Mouse (Mus musculus) spleen, adult 2 months (tissue): ENCODE data around the gene Dhrs4. TPM values are rescaled to one million over a fixed set of nuclear protein-coding genes. Genes with fewer than 3 reads are reported as not detected.
A peak's percentile ranks its signal among the peaks of the same experiment; 100 is the strongest.

Source experiments
- DNase-seq, 2 experiments: peaks; one replicate each; pipeline versions ENCODE4 v3.0.0 to v3.0.0-alpha.2; 2012 to 2021; ENCODE audit warnings: low spot score in 2 of 2, low read depth in 1 of 2
- H3K27ac ChIP-seq: fragments of 200-500 bp; 2 replicates; pipeline ENCODE4 v1.5.1; 2012; ENCODE audit warnings: low read length, inconsistent platforms; ENCODE audit not compliant: insufficient read depth
- H3K27me3 ChIP-seq: fragments of 200-500 bp; 2 replicates; pipeline ENCODE4 v1.6.1; 2012; ENCODE audit warnings: mild to moderate bottlenecking, moderate library complexity, low read length, inconsistent platforms; ENCODE audit not compliant: control insufficient read depth, insufficient read depth
- H3K36me3 ChIP-seq: fragments of 200-500 bp; 2 replicates; pipeline ENCODE4 v1.6.1; 2012; ENCODE audit warnings: mild to moderate bottlenecking, low read length, inconsistent platforms; ENCODE audit not compliant: control insufficient read depth, insufficient read depth
- H3K4me1 ChIP-seq: fragments of 200-500 bp; 2 replicates; pipeline ENCODE4 v1.6.1; 2011; ENCODE audit warnings: inconsistent platforms; ENCODE audit not compliant: control insufficient read depth, insufficient read depth, insufficient read length
- H3K4me3 ChIP-seq: fragments of 200-500 bp; 2 replicates; pipeline ENCODE4 v1.5.1; 2011; ENCODE audit warnings: mild to moderate bottlenecking, inconsistent platforms; ENCODE audit not compliant: insufficient read depth, insufficient read length; ENCODE audit errors: extremely low read depth
- CTCF ChIP-seq: fragments of 200-500 bp; IDR thresholded peaks from 2 replicates; pipeline ENCODE4 v1.5.1; 2011; ENCODE audit warnings: mild to moderate bottlenecking, inconsistent platforms; ENCODE audit not compliant: insufficient read depth, insufficient read length, insufficient replicate concordance; ENCODE audit errors: extremely low read depth
- POLR2A ChIP-seq: fragments of 200-500 bp; IDR thresholded peaks from 2 replicates; pipeline ENCODE4 v1.6.1; 2011; ENCODE audit warnings: low read depth, low read length, inconsistent platforms
- WGBS: fragments of 180-500 bp; shearing (Covaris S2); methylation state at CpG from one replicate; pipeline ENCODE4 v1.1.7; 2018; 5-methylcytosine and 5-hydroxymethylcytosine counted together
- polyA plus RNA-seq: library from polyadenylated mRNA; depleted of rRNA; stranded (reverse); fragments of >200 nt; gene quantifications from 2 replicates; pipeline ENCODE4 v1.2.3, GENCODE M21; 2012; rRNA removed

Dhrs4 gene
- 18.5 and 21.0 TPM in 2 replicates for polyA plus RNA-seq

DNA sequence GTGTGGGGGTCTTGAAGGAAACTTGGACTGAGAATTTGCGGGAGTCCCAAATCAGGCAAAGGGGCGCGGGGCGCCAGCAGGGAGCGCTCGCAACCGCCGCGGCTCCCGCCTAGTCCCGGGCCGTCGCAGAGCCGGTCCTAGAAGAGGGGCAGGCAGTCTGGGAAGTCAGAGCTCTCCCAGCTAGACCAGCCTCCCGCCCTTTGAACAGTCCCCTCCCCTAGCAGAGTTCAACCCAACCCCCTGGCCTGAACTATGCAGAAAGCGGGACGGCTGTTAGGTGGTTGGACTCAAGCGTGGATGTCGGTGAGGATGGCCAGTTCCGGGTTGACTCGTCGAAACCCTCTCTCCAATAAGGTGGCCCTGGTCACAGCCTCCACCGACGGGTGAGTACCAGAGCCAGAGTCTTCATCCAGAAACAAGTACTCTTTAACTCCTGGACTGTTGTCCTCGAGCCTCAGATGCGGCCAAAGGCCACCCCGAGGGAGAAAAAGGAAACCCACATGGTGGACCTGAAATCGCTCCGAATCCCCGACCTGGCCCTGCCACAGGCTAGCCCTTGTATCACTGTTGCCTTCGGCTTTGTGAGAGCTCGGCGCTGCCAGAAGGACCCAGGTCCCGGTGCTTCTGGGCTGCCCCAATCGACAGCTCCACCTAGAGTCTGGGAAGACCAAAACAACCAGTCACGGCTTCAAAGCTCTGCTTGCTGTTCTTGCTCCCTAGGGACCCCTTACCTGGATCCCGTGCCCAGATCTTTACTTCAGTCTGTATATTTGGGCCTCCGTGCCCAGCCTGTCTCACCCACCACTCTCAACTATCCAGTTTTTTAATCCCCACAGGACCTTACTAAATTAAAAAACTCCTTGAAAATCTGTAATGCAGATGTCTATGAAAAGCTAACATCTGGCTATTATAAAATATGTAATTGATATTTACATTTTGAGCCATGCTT, at the start of gene Dhrs4:
Gene Dhrs4 (plus strand): TSS at position 108 of the 949 bp plus-strand sequence.
- TF ChIP-seq POLR2A = peak; percentile 57
- peak; percentile 61; the same call in 1 of the 2 replicates for TF ChIP-seq CTCF
- under 1% methylated on average over 38 of the region's 38 CpGs for WGBS

DNA sequence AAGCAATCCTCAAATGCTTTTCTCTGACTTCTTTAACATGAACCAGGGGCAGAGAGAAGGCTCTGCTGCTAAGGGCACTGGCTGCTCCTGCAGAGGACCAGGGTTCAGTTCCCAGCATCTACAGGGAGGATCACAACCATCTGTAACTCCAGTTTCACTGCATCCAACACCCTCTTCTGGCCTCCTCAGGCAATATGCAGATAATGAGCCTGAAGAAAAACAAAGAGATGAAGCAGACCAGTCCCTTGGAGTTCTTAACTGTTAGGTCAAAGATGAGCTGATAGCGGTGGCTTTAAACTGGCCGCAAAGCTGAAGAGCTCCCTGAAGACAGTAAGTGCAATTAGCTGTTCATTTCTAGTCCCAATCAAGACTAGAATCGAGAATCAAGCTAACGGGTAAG, 48.3 kb upstream of the Dhrs4 start:
- H3K27ac ChIP-seq = no peak overlapping the region
- no peaks in the 10 kb centered on the region for H3K27me3 ChIP-seq
- no peak for TF ChIP-seq POLR2A
- TF ChIP-seq CTCF = no peak
- no peak overlapping the region for H3K4me3 ChIP-seq
- no peak for DNase-seq
- no peaks in the 10 kb centered on the region for H3K36me3 ChIP-seq
- WGBS = 81% methylated on average over 4 of the region's 4 CpGs
- no peaks in the 10 kb centered on the region for H3K4me1 ChIP-seq

More for the DNA sequence above, at the start of gene Dhrs4:
- Histone ChIP-seq H3K36me3 (no peaks in the 10 kb centered on the region), H3K4me3 (peak within 1 kb of the TSS; percentile 64), H3K4me1 (no peaks in the 10 kb centered on the region), H3K27ac (peak within 1 kb of the TSS; percentile 76), H3K27me3 (no peaks in the 10 kb centered on the region)
- DNase-seq = peak; percentile 78 to 83

DNA sequence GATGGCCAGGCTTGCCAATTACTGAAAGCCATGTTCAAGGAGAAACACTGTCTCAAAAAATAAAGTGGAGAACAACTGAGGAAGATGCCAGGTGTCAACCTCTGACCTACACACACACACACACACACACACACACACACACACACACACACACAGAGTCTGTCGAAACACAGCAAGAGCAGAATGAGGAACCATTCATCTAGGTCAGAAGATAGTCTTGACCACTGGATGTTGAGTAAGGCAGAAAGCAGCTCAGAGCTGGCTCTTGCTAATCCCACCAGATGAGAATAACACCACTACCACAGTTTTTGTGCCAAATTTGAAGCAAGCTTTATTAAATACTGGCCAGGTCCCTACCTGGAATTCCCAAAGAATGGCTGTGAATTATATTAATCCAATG, 45.5 kb upstream of the Dhrs4 start:
- TF ChIP-seq CTCF (no peak), POLR2A (no peak)
- H3K36me3 ChIP-seq = no peaks in the 10 kb centered on the region
- H3K27me3 ChIP-seq = no peaks in the 10 kb centered on the region
- no peak overlapping the region for H3K4me3 ChIP-seq
- WGBS = 21% methylated on average over 1 of the region's 1 CpGs
- DNase-seq = no peak
- no peaks in the 10 kb centered on the region for H3K4me1 ChIP-seq
- H3K27ac ChIP-seq = no peak overlapping the region

DNA sequence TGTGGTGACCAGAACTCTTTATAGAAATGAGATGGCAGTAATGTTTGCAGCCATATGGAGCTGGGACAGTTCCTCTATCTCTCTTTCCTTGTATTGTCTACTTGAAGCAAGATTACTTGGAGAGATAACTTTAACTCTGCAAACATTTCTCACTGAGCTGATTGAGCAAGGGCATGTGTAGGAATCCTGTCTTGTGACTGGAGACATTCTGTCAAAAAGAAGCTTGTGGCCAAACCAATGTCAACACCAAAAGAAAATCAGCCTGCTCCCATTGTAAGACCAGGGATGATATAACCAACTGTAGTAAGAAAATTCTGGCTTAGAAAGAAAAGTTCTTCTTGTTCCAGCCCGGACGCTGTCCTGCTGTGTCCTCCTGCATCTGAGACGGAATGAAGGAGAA, 43.7 kb upstream of the Dhrs4 start:
- H3K4me1 ChIP-seq = no peaks in the 10 kb centered on the region
- DNase-seq = no peak
- H3K27ac ChIP-seq = no peak overlapping the region
- H3K4me3 ChIP-seq = no peak overlapping the region
- TF ChIP-seq POLR2A = no peak
- TF ChIP-seq CTCF = no peak
- no peaks in the 10 kb centered on the region for H3K36me3 ChIP-seq
- H3K27me3 ChIP-seq = no peaks in the 10 kb centered on the region
- WGBS = 95% methylated on average over 3 of the region's 3 CpGs

DNA sequence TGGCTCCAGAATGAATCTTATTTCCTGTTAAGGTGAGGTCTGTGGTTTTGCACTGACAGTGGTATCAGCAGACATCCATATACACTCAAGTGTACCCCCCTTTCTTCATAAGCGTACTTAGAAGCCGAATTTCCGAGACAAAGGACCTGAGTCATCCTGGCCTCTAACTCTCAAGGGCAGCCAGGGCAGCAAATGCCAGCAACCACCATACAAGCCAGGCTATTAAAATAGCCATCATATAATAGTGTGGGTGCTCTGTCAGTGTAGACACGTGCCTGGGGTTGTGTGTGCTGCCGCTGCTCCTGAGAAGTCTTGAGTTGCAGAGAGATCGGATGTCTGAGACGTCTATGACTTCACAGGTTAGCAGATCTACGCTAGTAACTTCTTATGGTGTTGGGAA, 41.4 kb upstream of the Dhrs4 start:
- 72% methylated on average over 8 of the region's 8 CpGs for WGBS
- no peaks in the 10 kb centered on the region for H3K36me3 ChIP-seq
- H3K4me1 ChIP-seq = no peaks in the 10 kb centered on the region
- no peaks in the 10 kb centered on the region for H3K27me3 ChIP-seq
- DNase-seq = no peak
- H3K4me3 ChIP-seq = no peak overlapping the region
- H3K27ac ChIP-seq = no peak overlapping the region
- TF ChIP-seq CTCF (no peak), POLR2A (no peak)

DNA sequence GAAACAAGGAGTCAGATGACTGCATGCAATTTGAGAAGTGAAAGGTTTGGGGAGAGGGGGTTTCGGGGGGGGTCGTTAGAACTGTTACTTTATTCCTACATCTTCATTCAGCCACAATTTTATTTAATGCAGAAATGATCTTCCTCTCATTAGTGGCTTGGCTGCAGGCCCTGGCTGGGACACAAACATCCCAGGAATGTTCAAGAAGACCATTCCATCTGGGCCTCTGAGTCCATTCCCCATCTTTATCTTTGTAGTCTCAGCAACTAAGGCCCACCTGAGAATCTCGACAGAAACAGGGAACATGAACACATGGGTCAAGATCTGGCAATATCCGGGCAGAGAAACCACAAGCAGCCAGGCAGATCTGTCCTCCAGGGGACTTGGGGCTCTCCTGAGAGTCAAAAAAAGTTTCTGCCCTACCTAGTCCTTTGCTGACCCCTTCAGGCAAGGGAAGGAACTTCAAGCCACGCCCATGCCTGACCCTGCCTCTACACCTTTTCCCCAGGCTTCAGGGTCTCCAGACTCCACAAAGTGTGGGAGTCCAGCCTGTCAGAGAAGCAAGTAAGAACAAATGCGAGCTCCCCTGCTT, 40.3 kb upstream of the Dhrs4 start:
- no peaks in the 10 kb centered on the region for H3K36me3 ChIP-seq
- no peak overlapping the region for H3K4me3 ChIP-seq
- no peaks in the 10 kb centered on the region for H3K27me3 ChIP-seq
- peak; percentile 11 to 47 for DNase-seq
- 29% methylated on average over 6 of the region's 6 CpGs for WGBS
- no peak overlapping the region for H3K27ac ChIP-seq
- no peaks in the 10 kb centered on the region for H3K4me1 ChIP-seq
- TF ChIP-seq POLR2A (no peak), CTCF (peak; percentile 60; the same call in 1 of the 2 replicates)

DNA sequence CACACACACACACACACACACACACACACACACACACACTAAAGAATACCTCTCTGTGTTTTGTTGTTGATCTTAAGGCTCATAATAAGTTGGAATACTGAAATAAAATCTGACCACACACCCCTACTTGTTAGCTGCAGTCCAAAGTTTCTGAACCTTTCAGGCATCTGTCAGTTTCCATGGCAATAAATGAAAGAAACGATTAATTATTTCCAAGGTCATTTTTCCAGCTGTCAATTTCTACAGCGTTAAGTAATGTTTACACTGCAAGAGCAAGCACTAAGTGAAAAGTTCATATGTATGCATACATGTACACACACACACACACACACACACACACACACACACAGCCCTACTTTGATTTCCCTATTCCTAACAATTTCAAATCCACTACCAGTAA, 20.9 kb upstream of the Dhrs4 start:
- TF ChIP-seq CTCF = no peak
- no peak for TF ChIP-seq POLR2A
- Histone ChIP-seq H3K27me3 (no peaks in the 10 kb centered on the region), H3K4me1 (no peaks in the 10 kb centered on the region), H3K27ac (no peak overlapping the region), H3K36me3 (no peaks in the 10 kb centered on the region), H3K4me3 (no peak overlapping the region)
- WGBS = 80% methylated on average over 2 of the region's 2 CpGs
- DNase-seq = no peak
